Mouse (Mus musculus): ENCODE results near the gene Coro1c. TPM values are rescaled to one million over a fixed set of nuclear protein-coding genes. Genes with fewer than 3 reads are reported as not detected.

Gene Coro1c
- polyA plus RNA-seq, 1 experiment from 2014 or later = 175 TPM

DNA sequence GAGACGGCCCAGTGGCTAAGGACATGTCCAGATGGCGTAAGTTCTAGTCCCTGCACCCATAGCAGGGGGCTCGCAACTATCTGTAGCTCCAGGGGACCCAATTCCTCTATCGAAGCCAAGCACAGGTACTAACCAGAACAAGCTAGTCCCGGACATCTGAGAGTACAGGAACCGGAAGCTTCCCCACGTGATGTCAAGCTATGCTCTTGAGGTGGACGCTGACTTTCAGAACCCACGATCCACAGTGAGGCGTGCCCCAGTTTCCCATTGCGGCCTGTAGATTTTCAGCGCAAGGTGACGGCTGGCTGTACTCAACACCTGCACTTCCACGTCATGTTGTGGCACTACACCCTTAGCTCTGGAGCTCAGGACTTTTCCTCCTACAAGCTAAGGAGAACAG lies 27.4 kb downstream of the Coro1c start:
- H3K9ac ChIP-seq (ENCODE audit: low read depth, low read length) = no peak overlapping the region
- H3K27me3 ChIP-seq (replicated peaks; ENCODE audit: control insufficient read depth, insufficient read depth, low read length) = no peaks in the 10 kb centered on the region
- 93% methylated on average over 14 of the region's 14 CpGs for WGBS
- no peaks in the 10 kb centered on the region for H3K9me3 ChIP-seq (ENCODE audit: control insufficient read depth, low read length)
- ATAC-seq = no peak
- no peak overlapping the region for H3K27ac ChIP-seq (ENCODE audit: low read length)
- H3K4me2 ChIP-seq (ENCODE audit: low read depth, low read length) = no peak overlapping the region
- H3K36me3 ChIP-seq (ENCODE audit: control insufficient read depth, insufficient read depth, low read length) = peaks cover 7% of the 10 kb centered on the region
- peaks cover 65% of the 10 kb centered on the region for H3K4me1 ChIP-seq (ENCODE audit: control insufficient read depth, insufficient read depth, low read length)
- H3K4me3 ChIP-seq (ENCODE audit: low read length) = no peak overlapping the region

DNA sequence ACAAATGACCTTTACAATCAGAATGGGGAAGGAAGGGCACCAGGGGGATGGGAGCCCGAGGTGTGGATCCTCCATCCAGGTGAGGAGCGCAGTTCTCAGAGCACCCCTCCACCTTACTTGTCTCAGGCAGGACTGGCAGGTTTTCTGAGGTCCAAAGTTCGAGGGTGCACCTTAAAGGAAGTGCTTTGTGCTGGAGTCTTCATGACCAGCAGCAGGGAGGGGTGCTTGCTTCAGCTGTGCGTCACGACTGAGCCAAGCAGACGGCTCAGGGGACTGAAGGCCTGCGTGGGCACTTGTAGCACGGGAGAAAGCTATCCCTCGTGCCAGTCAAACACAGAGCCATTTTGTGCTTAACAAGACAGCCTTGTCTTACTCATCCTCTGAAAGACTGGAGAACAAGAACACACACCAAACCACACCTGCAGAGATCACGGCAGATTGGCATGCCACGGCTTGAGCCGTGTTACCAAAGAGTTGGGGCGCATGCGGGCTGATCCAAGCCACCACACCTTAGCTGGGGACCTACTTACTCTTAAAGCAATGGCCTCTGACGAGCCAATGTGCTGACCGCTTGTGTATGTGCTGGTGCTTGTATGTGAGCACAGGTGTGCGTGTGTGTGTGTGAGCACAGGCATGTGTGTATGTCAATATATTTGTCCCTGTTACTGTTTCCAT lies 29.5 kb downstream of the Coro1c start:
- H3K4me1 ChIP-seq (ENCODE audit: control insufficient read depth, insufficient read depth, low read length) = peaks cover 69% of the 10 kb centered on the region
- H3K9ac ChIP-seq (ENCODE audit: low read depth, low read length) = peak overlapping the region; percentile 35; the same call in 1 of the 2 replicates
- peak; percentile 90 for ATAC-seq
- H3K4me2 ChIP-seq (ENCODE audit: low read depth, low read length) = 0 out of 2 replicates have a peak overlapping the region, but pooled peaks have one; percentile 24
- 67% methylated on average over 17 of the region's 17 CpGs for WGBS
- H3K9me3 ChIP-seq (ENCODE audit: control insufficient read depth, low read length) = no peaks in the 10 kb centered on the region
- peaks cover 15% of the 10 kb centered on the region for H3K36me3 ChIP-seq (ENCODE audit: control insufficient read depth, insufficient read depth, low read length)
- no peak overlapping the region for H3K4me3 ChIP-seq (ENCODE audit: low read length)
- H3K27ac ChIP-seq (ENCODE audit: low read length) = peak overlapping the region; percentile 86
- H3K27me3 ChIP-seq (replicated peaks; ENCODE audit: control insufficient read depth, insufficient read depth, low read length) = no peaks in the 10 kb centered on the region

DNA sequence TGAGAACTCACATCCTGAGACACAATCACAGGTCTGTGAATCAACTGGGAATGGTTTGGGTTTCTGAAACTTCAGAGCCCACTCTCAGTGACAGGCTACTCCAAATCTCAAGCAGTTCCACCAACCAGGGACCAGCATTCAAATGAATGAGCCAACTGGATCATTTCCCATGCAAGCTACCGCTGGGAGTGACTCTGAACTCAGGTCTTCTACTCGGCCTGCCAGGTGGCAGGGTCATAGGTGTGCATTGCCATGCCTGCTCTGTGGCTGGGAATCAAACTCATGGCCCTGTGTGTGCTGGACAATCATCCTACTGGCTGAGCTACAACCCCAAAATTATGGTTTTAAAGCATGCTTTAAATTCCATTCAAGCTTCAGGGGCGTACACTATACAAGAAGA lies 31.0 kb downstream of the Coro1c start:
- H3K9me3 ChIP-seq (ENCODE audit: control insufficient read depth, low read length) = no peaks in the 10 kb centered on the region
- no peaks in the 10 kb centered on the region for H3K27me3 ChIP-seq (replicated peaks; ENCODE audit: control insufficient read depth, insufficient read depth, low read length)
- peaks cover 15% of the 10 kb centered on the region for H3K36me3 ChIP-seq (ENCODE audit: control insufficient read depth, insufficient read depth, low read length)
- ATAC-seq = no peak
- 36% methylated on average over 3 of the region's 3 CpGs for whole genome bisulfite sequencing
- H3K4me1 ChIP-seq (ENCODE audit: control insufficient read depth, insufficient read depth, low read length) = peaks cover 69% of the 10 kb centered on the region
- H3K27ac ChIP-seq (ENCODE audit: low read length) = peak overlapping the region; percentile 86
- H3K9ac ChIP-seq (ENCODE audit: low read depth, low read length) = no peak overlapping the region
- H3K4me2 ChIP-seq (ENCODE audit: low read depth, low read length) = no peak overlapping the region
- no peak overlapping the region for H3K4me3 ChIP-seq (ENCODE audit: low read length)

DNA sequence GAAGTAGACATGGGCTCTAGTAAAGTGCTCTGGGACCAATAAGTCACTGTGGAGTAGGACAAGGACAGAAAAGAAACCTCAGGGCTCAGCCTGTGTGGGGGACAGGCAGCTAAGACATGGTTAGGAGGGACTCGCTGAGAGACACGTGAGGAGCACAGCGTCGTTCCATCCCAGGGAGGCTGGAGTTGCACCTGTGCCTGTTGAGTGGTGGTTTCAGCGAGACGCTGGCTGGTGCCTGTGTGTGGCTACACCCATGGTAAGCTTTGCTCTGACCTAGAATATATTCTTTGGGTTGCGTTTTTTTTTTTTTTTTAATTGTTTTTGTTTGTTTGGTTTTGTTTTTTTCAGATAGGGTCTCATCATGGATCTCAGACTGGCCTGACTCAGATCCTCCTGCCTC lies 32.4 kb downstream of the Coro1c start:
- Histone ChIP-seq H3K27ac (ENCODE audit: low read length) (peak overlapping the region; percentile 68), H3K4me2 (ENCODE audit: low read depth, low read length) (no peak overlapping the region), H3K36me3 (ENCODE audit: control insufficient read depth, insufficient read depth, low read length) (peaks cover 9% of the 10 kb centered on the region), H3K4me3 (ENCODE audit: low read length) (no peak overlapping the region), H3K9ac (ENCODE audit: low read depth, low read length) (no peak overlapping the region), H3K9me3 (ENCODE audit: control insufficient read depth, low read length) (no peaks in the 10 kb centered on the region), H3K27me3 (replicated peaks; ENCODE audit: control insufficient read depth, insufficient read depth, low read length) (no peaks in the 10 kb centered on the region), H3K4me1 (ENCODE audit: control insufficient read depth, insufficient read depth, low read length) (peaks cover 77% of the 10 kb centered on the region)
- no peak for ATAC-seq
- 92% methylated on average over 7 of the region's 7 CpGs for WGBS

DNA sequence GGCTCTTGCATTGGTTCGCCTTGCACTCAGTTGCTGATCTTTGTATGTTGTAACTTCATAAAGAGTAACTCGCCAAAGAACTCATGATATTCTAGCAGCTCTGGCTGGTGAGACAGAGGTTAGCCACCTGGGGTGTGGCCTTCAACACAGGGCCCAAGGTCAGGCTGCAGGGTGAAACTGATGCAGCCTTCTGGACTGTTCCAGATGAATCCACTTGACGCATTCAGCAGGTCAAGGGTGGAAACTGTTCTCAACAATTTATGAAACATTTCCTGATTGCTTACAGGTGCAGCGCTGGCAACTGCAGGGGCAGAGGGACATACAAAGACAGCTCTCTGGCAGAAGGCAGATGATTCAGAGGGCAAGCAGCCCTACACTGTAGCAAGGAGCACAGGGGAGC lies 32.9 kb downstream of the Coro1c start:
- Histone ChIP-seq H3K4me3 (ENCODE audit: low read length) (no peak overlapping the region), H3K4me1 (ENCODE audit: control insufficient read depth, insufficient read depth, low read length) (peaks cover 81% of the 10 kb centered on the region), H3K9ac (ENCODE audit: low read depth, low read length) (no peak overlapping the region), H3K9me3 (ENCODE audit: control insufficient read depth, low read length) (no peaks in the 10 kb centered on the region), H3K36me3 (ENCODE audit: control insufficient read depth, insufficient read depth, low read length) (peaks cover 9% of the 10 kb centered on the region), H3K27ac (ENCODE audit: low read length) (peak overlapping the region; percentile 68), H3K4me2 (ENCODE audit: low read depth, low read length) (no peak overlapping the region), H3K27me3 (replicated peaks; ENCODE audit: control insufficient read depth, insufficient read depth, low read length) (no peaks in the 10 kb centered on the region)
- peak; percentile 19 for ATAC-seq
- 73% methylated on average over 4 of the region's 4 CpGs for WGBS

DNA sequence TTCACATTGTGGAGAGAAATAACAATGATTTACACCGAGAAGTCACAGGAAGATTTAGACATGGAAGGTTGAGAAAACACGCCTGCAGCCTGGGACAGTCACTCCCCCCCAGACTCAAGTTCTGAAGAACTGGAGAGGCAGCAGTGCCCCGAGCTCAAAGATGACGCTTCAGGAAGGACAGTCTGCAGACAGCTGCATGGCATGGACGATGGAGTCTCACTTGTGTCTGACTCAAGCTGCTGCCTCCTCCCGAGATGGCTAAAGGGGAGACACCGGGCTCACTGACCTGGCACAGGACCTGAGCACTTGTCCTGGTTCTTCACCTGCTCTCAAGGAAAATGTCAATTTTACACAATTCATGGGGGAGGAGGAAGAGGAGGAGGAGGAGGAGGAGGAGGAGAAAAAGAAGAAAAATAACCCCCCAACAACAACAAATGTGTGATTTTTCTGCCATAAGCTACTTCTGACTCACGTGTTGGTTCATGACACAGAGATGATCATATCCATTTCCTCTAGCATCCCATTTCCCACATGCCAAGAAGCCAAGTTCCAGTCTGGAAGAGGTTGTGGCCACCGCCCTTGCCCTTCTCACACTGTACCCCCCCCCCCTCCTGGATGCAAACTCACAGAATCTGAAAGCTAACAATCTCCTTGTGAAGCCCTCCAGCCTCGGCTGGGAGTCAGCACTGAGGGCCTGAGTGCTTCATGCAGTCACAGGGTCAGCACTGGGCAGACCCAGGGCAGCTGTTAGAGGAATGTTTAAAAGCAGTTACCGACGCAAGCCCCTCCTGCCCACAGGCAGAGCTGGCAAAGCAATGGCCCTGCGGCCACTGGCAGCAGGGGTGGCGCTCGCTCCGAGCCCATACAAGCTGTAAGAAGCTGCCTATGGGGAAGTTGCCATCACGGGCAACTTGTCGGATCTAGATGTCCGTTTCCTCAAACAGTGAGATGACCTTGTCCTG lies 34.2 kb downstream of the Coro1c start:
- WGBS = 55% methylated on average over 19 of the region's 19 CpGs
- Histone ChIP-seq H3K4me3 (ENCODE audit: low read length) (no peak overlapping the region; the same call in 1 of the 2 replicates), H3K36me3 (ENCODE audit: control insufficient read depth, insufficient read depth, low read length) (peaks cover 9% of the 10 kb centered on the region), H3K27ac (ENCODE audit: low read length) (peak overlapping the region; percentile 92), H3K4me1 (ENCODE audit: control insufficient read depth, insufficient read depth, low read length) (peaks cover 85% of the 10 kb centered on the region), H3K27me3 (replicated peaks; ENCODE audit: control insufficient read depth, insufficient read depth, low read length) (no peaks in the 10 kb centered on the region), H3K4me2 (ENCODE audit: low read depth, low read length) (peak overlapping the region; percentile 29; the same call in 1 of the 2 replicates), H3K9ac (ENCODE audit: low read depth, low read length) (peak overlapping the region; percentile 64), H3K9me3 (ENCODE audit: control insufficient read depth, low read length) (no peaks in the 10 kb centered on the region)
- no peak for ATAC-seq

DNA sequence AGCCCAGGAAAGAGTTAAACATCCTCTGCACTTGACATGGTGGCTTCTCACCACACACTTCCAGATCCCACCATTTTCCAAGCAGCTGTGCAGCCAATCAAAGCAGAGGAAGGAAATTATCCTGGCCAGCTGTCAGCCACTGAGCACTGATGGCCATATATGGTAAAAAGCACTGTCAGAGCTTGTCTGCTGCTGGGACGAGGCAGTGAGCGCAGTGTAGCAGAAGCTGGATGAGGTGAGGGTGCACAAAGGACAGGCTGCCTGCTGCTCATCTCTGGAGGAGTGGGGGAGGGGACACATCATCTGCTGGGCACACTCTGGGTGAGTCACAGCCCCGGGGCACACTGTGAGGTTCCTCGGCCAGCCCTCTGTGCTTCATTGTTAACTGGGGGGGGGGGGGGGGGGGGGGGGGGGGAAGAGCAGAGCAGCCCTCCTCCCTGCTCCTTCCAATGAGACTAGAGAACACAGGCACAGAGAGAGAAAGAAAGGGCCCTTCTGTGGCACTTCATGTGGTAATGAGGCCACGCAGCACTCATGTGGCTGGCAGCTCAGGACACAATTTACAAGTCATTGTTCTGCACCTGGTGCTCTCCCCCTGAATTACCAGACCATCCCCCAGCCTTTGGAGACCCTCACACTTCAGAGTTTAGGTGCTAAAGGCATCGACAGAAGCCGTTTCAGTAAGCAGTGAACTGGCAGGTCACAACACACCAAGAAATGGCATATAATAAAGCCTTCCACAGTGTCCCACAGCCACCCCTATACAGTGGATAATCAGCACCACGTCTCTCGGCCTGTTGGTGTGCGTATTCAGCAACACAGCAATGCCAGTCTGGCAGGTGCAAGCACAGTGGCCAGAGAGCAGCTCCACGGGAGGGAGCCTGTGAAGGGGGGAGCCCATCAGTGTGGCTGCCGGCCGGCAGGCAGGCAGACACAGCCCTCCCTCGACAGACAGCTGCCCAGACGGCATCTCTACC lies 35.3 kb downstream of the Coro1c start:
- peaks cover 86% of the 10 kb centered on the region for H3K4me1 ChIP-seq (ENCODE audit: control insufficient read depth, insufficient read depth, low read length)
- peak overlapping the region; percentile 29 for H3K4me2 ChIP-seq (ENCODE audit: low read depth, low read length)
- peak overlapping the region; percentile 64 for H3K9ac ChIP-seq (ENCODE audit: low read depth, low read length)
- H3K27ac ChIP-seq (ENCODE audit: low read length) = peak overlapping the region; percentile 92
- 18% methylated on average over 13 of the region's 15 CpGs for WGBS
- no peaks in the 10 kb centered on the region for H3K9me3 ChIP-seq (ENCODE audit: control insufficient read depth, low read length)
- ATAC-seq = peak; percentile 80
- H3K36me3 ChIP-seq (ENCODE audit: control insufficient read depth, insufficient read depth, low read length) = peaks cover 9% of the 10 kb centered on the region
- H3K4me3 ChIP-seq (ENCODE audit: low read length) = peak overlapping the region; percentile 24
- H3K27me3 ChIP-seq (replicated peaks; ENCODE audit: control insufficient read depth, insufficient read depth, low read length) = no peaks in the 10 kb centered on the region

DNA sequence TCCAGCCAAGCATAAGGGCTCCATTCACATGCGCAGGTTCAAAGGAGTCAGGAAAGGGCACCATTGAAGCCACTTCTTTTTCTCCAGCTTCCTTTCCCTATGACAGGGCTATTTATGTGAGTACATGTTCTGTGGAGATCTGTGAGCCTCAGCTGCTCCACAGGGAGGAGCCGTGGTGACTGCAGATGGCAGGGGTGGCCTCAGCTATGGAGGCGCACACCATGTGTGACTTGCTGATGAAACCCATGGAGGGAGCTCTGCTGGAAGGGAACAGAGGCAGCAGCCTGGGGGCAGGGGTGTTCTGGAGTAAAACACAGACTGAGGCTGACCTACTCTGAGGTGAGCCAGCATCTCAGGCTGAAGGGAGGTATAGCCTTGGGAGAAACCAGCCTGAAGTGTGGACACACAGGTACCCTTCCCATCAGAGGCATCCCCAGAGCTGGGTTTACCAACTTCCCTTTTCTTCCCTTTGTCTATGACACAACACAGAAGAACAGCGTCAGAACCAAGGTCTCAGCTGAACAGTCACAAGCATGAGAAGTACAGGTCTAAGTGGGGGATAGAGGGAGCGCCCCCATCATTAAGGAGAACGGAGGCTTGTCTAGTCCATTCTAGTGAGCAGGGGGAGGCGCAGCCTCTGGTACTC lies 36.5 kb downstream of the Coro1c start:
- ATAC-seq = no peak
- WGBS = 80% methylated on average over 7 of the region's 7 CpGs
- Histone ChIP-seq H3K9me3 (ENCODE audit: control insufficient read depth, low read length) (no peaks in the 10 kb centered on the region), H3K4me3 (ENCODE audit: low read length) (no peak overlapping the region), H3K4me2 (ENCODE audit: low read depth, low read length) (no peak overlapping the region), H3K4me1 (ENCODE audit: control insufficient read depth, insufficient read depth, low read length) (peaks cover 74% of the 10 kb centered on the region), H3K36me3 (ENCODE audit: control insufficient read depth, insufficient read depth, low read length) (peaks cover 9% of the 10 kb centered on the region), H3K27ac (ENCODE audit: low read length) (peak overlapping the region; percentile 92), H3K27me3 (replicated peaks; ENCODE audit: control insufficient read depth, insufficient read depth, low read length) (no peaks in the 10 kb centered on the region), H3K9ac (ENCODE audit: low read depth, low read length) (peak overlapping the region; percentile 24; the same call in 1 of the 2 replicates)

Data from intestine, embryonic 16.5 days (tissue).